Mouse (Mus musculus): ENCODE results near the gene Vars. TPM values are rescaled to one million over a fixed set of nuclear protein-coding genes. Genes with fewer than 3 reads are reported as not detected.

Vars gene
- total RNA-seq, 2 experiments from 2014 or later: 29.4 to 31.2 TPM

Other genes with a start within 250 kb of the Vars start
- gene Cyp21a1, start 196.4 kb upstream of the Vars start, total RNA-seq (2021): under 1 TPM in 1 of 2 experiments, not detected in 1; 0.16 TPM
- gene Stk19, start 164.0 kb upstream of the Vars start, total RNA-seq (2021): 1 to 10 TPM; 7.0 to 7.2 TPM
- 10 to 100 TPM in 1 of 2 experiments, 1 to 10 TPM in 1; 7.6 to 10.5 TPM for gene Dxo, start 164.0 kb upstream of the Vars start, total RNA-seq (2021)
- 10 to 100 TPM; 18.0 to 18.9 TPM for gene Skiv2l, start 150.8 kb upstream of the Vars start, total RNA-seq (2021)
- gene Nelfe, start 150.6 kb upstream of the Vars start, total RNA-seq (2021): 1 to 10 TPM; 7.7 to 8.9 TPM
- gene Cfb, start 138.5 kb upstream of the Vars start, total RNA-seq (2021): 1 to 10 TPM in 1 of 2 experiments, under 1 TPM in 1; 0.95 to 8.2 TPM
- 1 to 10 TPM; 5.0 to 5.2 TPM for gene Zbtb12, start 121.5 kb upstream of the Vars start, total RNA-seq (2021)
- gene Gm20547, start 118.9 kb upstream of the Vars start, total RNA-seq (2021): not detected
- 1 to 10 TPM; 2.6 to 2.9 TPM for gene C2, start 102.7 kb upstream of the Vars start, total RNA-seq (2021)
- 10 to 100 TPM; 25.5 to 26.4 TPM for gene Ehmt2, start 102.5 kb upstream of the Vars start, total RNA-seq (2021)
- gene Slc44a4, start 86.5 kb upstream of the Vars start, total RNA-seq (2021): not detected
- gene Neu1, start 69.7 kb upstream of the Vars start, total RNA-seq (2021): 1 to 10 TPM; 8.5 to 9.3 TPM
- gene Hspa1b, start 41.7 kb upstream of the Vars start, total RNA-seq (2021): 1 to 10 TPM; 4.4 to 6.7 TPM
- gene Gm20481, start 31.1 kb upstream of the Vars start, total RNA-seq (2021): not detected
- 1 to 10 TPM; 5.9 to 8.1 TPM for gene Hspa1a, start 28.8 kb upstream of the Vars start, total RNA-seq (2021)
- gene Hspa1l, start 28.3 kb upstream of the Vars start, total RNA-seq (2021): 10 to 100 TPM; 21.5 to 31.8 TPM
- 10 to 100 TPM; 15.0 to 15.4 TPM for gene Lsm2, start 19.1 kb upstream of the Vars start, total RNA-seq (2021)
- 1 to 10 TPM; 9.0 to 9.6 TPM for gene Vwa7, start 15.6 kb downstream of the Vars start, total RNA-seq (2021)
- gene Sapcd1, start 27.0 kb downstream of the Vars start, total RNA-seq (2021): under 1 TPM in 1 of 2 experiments, not detected in 1; 0.31 TPM
- under 1 TPM; 0.67 to 0.72 TPM for gene Msh5, start 45.8 kb downstream of the Vars start, total RNA-seq (2021)
- gene Clic1, start 49.0 kb downstream of the Vars start, total RNA-seq (2021): 10 to 100 TPM; 12.4 to 18.6 TPM
- gene Ddah2, start 58.0 kb downstream of the Vars start, total RNA-seq (2021): 10 to 100 TPM; 11.1 to 13.3 TPM
- gene Ly6g6c, start 64.4 kb downstream of the Vars start, total RNA-seq (2021): not detected
- not detected for gene Mpig6b, start 65.2 kb downstream of the Vars start, total RNA-seq (2021)
- not detected for gene Ly6g6e, start 75.9 kb downstream of the Vars start, total RNA-seq (2021)
- under 1 TPM; 0.51 to 0.72 TPM for gene Ly6g6d, start 77.1 kb downstream of the Vars start, total RNA-seq (2021)
- gene Ly6g6f, start 84.6 kb downstream of the Vars start, total RNA-seq (2021): not detected
- 10 to 100 TPM; 61.9 to 62.4 TPM for gene Abhd16a, start 88.3 kb downstream of the Vars start, total RNA-seq (2021)
- not detected for gene Ly6g5c, start 107.3 kb downstream of the Vars start, total RNA-seq (2021)
- not detected for gene Ly6g5b, start 114.4 kb downstream of the Vars start, total RNA-seq (2021)
- gene Gpank1, start 120.5 kb downstream of the Vars start, total RNA-seq (2021): 1 to 10 TPM; 7.1 to 8.4 TPM
- gene Csnk2b, start 121.1 kb downstream of the Vars start, total RNA-seq (2021): 100 to 1,000 TPM; 149 to 158 TPM
- gene D17H6S53E, start 125.4 kb downstream of the Vars start, total RNA-seq (2021): 10 to 100 TPM; 19.5 to 22.6 TPM
- not detected for gene Apom, start 131.1 kb downstream of the Vars start, total RNA-seq (2021)
- 100 to 1,000 TPM; 180 to 197 TPM for gene Bag6, start 134.2 kb downstream of the Vars start, total RNA-seq (2021)
- gene Prrc2a, start 163.9 kb downstream of the Vars start, total RNA-seq (2021): 100 to 1,000 TPM in 1 of 2 experiments, 10 to 100 TPM in 1; 93.3 to 102 TPM
- gene Aif1, start 175.1 kb downstream of the Vars start, total RNA-seq (2021): 1 to 10 TPM in 1 of 2 experiments, under 1 TPM in 1; 0.97 to 1.4 TPM
- gene Lst1, start 187.5 kb downstream of the Vars start, total RNA-seq (2021): under 1 TPM in 1 of 2 experiments, not detected in 1; 0.78 TPM
- gene Ltb, start 193.5 kb downstream of the Vars start, total RNA-seq (2021): not detected
- gene Tnf, start 201.0 kb downstream of the Vars start, total RNA-seq (2021): under 1 TPM in 1 of 2 experiments, not detected in 1; 0.18 TPM
- under 1 TPM in 1 of 2 experiments, not detected in 1; 0.32 TPM for gene Lta, start 204.4 kb downstream of the Vars start, total RNA-seq (2021)
- under 1 TPM in 1 of 2 experiments, not detected in 1; 0.70 TPM for gene Gm16181, start 219.8 kb downstream of the Vars start, total RNA-seq (2021)
- 1 to 10 TPM; 1.9 to 2.3 TPM for gene Atp6v1g2, start 232.7 kb downstream of the Vars start, total RNA-seq (2021)
- gene Nfkbil1, start 234.8 kb downstream of the Vars start, total RNA-seq (2021): 1 to 10 TPM; 5.6 to 6.8 TPM
- gene Ddx39b, start 240.8 kb downstream of the Vars start, total RNA-seq (2021): 10 to 100 TPM; 71.5 to 79.1 TPM

Data from gastrocnemius, postnatal 25 days (tissue).